Comparison of ENCODE assay signal across 27 mouse cellular contexts in the genomic region with DNA sequence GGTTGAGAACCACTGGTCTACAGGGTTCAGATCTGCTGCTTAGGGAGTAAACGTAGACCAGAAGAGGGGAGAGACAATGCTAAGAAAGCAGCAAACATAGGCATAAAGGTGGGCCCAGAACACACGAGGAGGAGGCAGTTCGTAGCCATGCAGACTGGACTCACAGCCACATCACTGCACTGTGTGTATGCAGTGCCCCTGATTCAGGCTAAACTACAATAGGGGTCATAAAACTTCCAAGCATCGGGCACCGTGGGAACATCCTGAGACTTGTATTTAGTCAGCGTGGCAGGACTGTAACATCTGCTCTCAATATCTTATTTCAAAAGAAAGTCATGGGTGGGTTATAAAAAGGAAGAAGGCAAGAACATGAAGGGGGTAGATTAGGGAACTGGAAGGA. TPM values are rescaled to one million over a fixed set of nuclear protein-coding genes. Genes with fewer than 3 reads are reported as not detected.
DNase-seq lines count a peak whose midpoint lies in the region; ATAC-seq and TF ChIP-seq lines count a peak whose summit lies in the region.
"Had no signal": no experiment of that assay in that cellular context is flagged by ENCODE, and none has a peak within 500 bp of the region (broad histone marks: within the 10 kb centered on the region; RNA-seq: fewer than 3 reads in every experiment).

No protein-coding gene starts in this region.

- peaks cover 13% of the 10 kb centered on the region for H3K79me2 ChIP-seq in myocyte (ENCODE audit: control insufficient read depth, insufficient read depth)

- H3K4me2 ChIP-seq in neural tube, embryonic 11.5 days (ENCODE audit: low read depth): no peak overlapping the region
- H3K4me2 ChIP-seq in neural tube, embryonic 15.5 days: no peak overlapping the region
- no peak overlapping the region for H3K4me2 ChIP-seq in limb, embryonic 11.5 days (ENCODE audit: low read depth, severe bottlenecking)
- peak overlapping the region; percentile 35 for H3K4me2 ChIP-seq in myocyte (ENCODE audit: low read depth)
- H3K4me2 ChIP-seq: heart, embryonic 12.5 days; hindbrain, embryonic 15.5 days; midbrain, embryonic 15.5 days; neural tube, embryonic 12.5 days had no signal

- DNase-seq in heart, embryonic 10.5 days (ENCODE audit: low spot score): no peak
- DNase-seq in heart, postnatal 14 days: no peak
- no peak for DNase-seq in neural tube, embryonic 11.5 days (ENCODE audit: low spot score)
- no peak for DNase-seq in limb, embryonic 11.5 days (ENCODE audit: low spot score)
- DNase-seq in thymus, postnatal 4 days: no peak
- DNase-seq in forebrain, embryonic 10.5 days (ENCODE audit: extremely low spot score, low spot score): no peak
- DNase-seq: adrenal gland, adult 2 months; adrenal gland, postnatal 36 days; B cell, adult 2 months; cerebellum, adult 18-20 months; cerebellum, postnatal 10 days; kidney, adult 18-20 months; layer of hippocampus, postnatal 36 days; liver; lung, adult 2 months; right cerebral cortex, postnatal 14 days had no signal

- H3K27ac ChIP-seq in heart, embryonic 10.5 days: peak overlapping the region; percentile 18; the same call in 1 of the 2 replicates
- 0 out of 2 replicates have a peak overlapping the region, but pooled peaks have one; percentile 0 for H3K27ac ChIP-seq in neural tube, embryonic 11.5 days (ENCODE audit: low read depth, low read length)
- H3K27ac ChIP-seq in neural tube, embryonic 15.5 days (replicated peaks): no peak overlapping the region
- peak overlapping the region; percentile 45; the same call in 1 of the 2 replicates for H3K27ac ChIP-seq in limb, embryonic 11.5 days (replicated peaks; ENCODE audit: low read depth, low read length)
- no peak overlapping the region for H3K27ac ChIP-seq in forebrain, embryonic 10.5 days
- H3K27ac ChIP-seq: hindbrain, embryonic 15.5 days; liver, embryonic 14.5 days; macrophage; midbrain, embryonic 15.5 days; neural tube, embryonic 12.5 days had no signal

- H3ac ChIP-seq in myocyte (ENCODE audit: control insufficient read depth, insufficient read length): no peak overlapping the region

- H3K36me3 ChIP-seq in heart, embryonic 10.5 days: peaks cover 10% of the 10 kb centered on the region; the same call in 1 of the 2 replicates
- no peaks in the 10 kb centered on the region for H3K36me3 ChIP-seq in neural tube, embryonic 11.5 days (ENCODE audit: control insufficient read depth, insufficient read depth, low read length)
- peaks cover 3% of the 10 kb centered on the region; the same call in 1 of the 2 replicates for H3K36me3 ChIP-seq in neural tube, embryonic 15.5 days
- 0 out of 2 replicates have a peak, but pooled peaks cover 3% of the 10 kb centered on the region for H3K36me3 ChIP-seq in limb, embryonic 11.5 days (ENCODE audit: control insufficient read depth, insufficient read depth, low read length)
- H3K36me3 ChIP-seq in myocyte (ENCODE audit: control insufficient read depth, insufficient read depth): peaks cover 13% of the 10 kb centered on the region
- peaks cover 15% of the 10 kb centered on the region for H3K36me3 ChIP-seq in forebrain, embryonic 10.5 days (replicated peaks)
- H3K36me3 ChIP-seq: hindbrain, embryonic 15.5 days; midbrain, embryonic 15.5 days had no signal

- intact Hi-C loops in heart, postnatal 14 days (cut with DNase I): no loop called here

- H3K4me1 ChIP-seq in heart, embryonic 10.5 days: peaks cover 35% of the 10 kb centered on the region
- H3K4me1 ChIP-seq in neural tube, embryonic 11.5 days (ENCODE audit: control insufficient read depth, insufficient read depth, low read length): peaks cover 14% of the 10 kb centered on the region
- peaks cover 9% of the 10 kb centered on the region; the same call in 1 of the 2 replicates for H3K4me1 ChIP-seq in neural tube, embryonic 15.5 days
- H3K4me1 ChIP-seq in limb, embryonic 11.5 days (ENCODE audit: control insufficient read depth, insufficient read depth, low read length): peaks cover 39% of the 10 kb centered on the region
- peaks cover 27% of the 10 kb centered on the region for H3K4me1 ChIP-seq in forebrain, embryonic 10.5 days
- H3K4me1 ChIP-seq: hindbrain, embryonic 15.5 days; midbrain, embryonic 15.5 days had no signal

- 80% methylated on average over 6 of the region's 6 CpGs for WGBS in heart, embryonic 10.5 days
- WGBS in neural tube, embryonic 11.5 days: 19% methylated on average over 6 of the region's 6 CpGs
- WGBS in neural tube, embryonic 15.5 days: 23% methylated on average over 6 of the region's 6 CpGs
- WGBS in limb, embryonic 11.5 days: 16% methylated on average over 6 of the region's 6 CpGs
- WGBS in forebrain, embryonic 10.5 days: 83% methylated on average over 6 of the region's 6 CpGs

- H3K9me3 ChIP-seq in heart, embryonic 10.5 days: no peaks in the 10 kb centered on the region
- no peaks in the 10 kb centered on the region for H3K9me3 ChIP-seq in neural tube, embryonic 11.5 days (ENCODE audit: control insufficient read depth, low read length)
- H3K9me3 ChIP-seq in neural tube, embryonic 15.5 days (replicated peaks): no peaks in the 10 kb centered on the region
- H3K9me3 ChIP-seq in limb, embryonic 11.5 days (ENCODE audit: control insufficient read depth, low read length): no peaks in the 10 kb centered on the region; the same call in 1 of the 2 replicates
- peaks cover 7% of the 10 kb centered on the region; the same call in 1 of the 2 replicates for H3K9me3 ChIP-seq in forebrain, embryonic 10.5 days
- H3K9me3 ChIP-seq: heart, embryonic 12.5 days; hindbrain, embryonic 15.5 days; midbrain, embryonic 15.5 days had no signal

- no peak for TF ChIP-seq POLR2A in myocyte (IDR thresholded peaks at IDR 0.05; ENCODE audit: insufficient read length, low read depth)

- no peaks in the 10 kb centered on the region for H3K27me3 ChIP-seq in heart, embryonic 10.5 days (ENCODE audit: insufficient read depth, poor library complexity, severe bottlenecking)
- no peaks in the 10 kb centered on the region for H3K27me3 ChIP-seq in neural tube, embryonic 11.5 days (ENCODE audit: control insufficient read depth, insufficient read depth, low read length)
- no peaks in the 10 kb centered on the region for H3K27me3 ChIP-seq in neural tube, embryonic 15.5 days (replicated peaks)
- no peaks in the 10 kb centered on the region for H3K27me3 ChIP-seq in limb, embryonic 11.5 days (ENCODE audit: control insufficient read depth, insufficient read depth, low read length)
- no peaks in the 10 kb centered on the region for H3K27me3 ChIP-seq in myocyte (ENCODE audit: control insufficient read depth, insufficient read depth, insufficient read length)
- H3K27me3 ChIP-seq in forebrain, embryonic 10.5 days (ENCODE audit: poor library complexity, severe bottlenecking): no peaks in the 10 kb centered on the region
- H3K27me3 ChIP-seq: CH12.LX; heart, embryonic 12.5 days; hindbrain, embryonic 15.5 days; midbrain, embryonic 15.5 days; neural tube, embryonic 12.5 days had no signal

- no peak overlapping the region for H3K9ac ChIP-seq in neural tube, embryonic 11.5 days (ENCODE audit: low read length)
- no peak overlapping the region for H3K9ac ChIP-seq in neural tube, embryonic 15.5 days (replicated peaks)
- H3K9ac ChIP-seq in limb, embryonic 11.5 days (ENCODE audit: low read length): no peak overlapping the region
- H3K9ac ChIP-seq: heart, embryonic 12.5 days; hindbrain, embryonic 15.5 days; liver, embryonic 14.5 days; midbrain, embryonic 15.5 days; neural tube, embryonic 12.5 days had no signal

- ATAC-seq in neural tube, embryonic 11.5 days (ENCODE audit: insufficient read depth, low FRiP score, low TSS enrichment): no peak
- no peak for ATAC-seq in neural tube, embryonic 15.5 days (ENCODE audit: low FRiP score)
- no peak for ATAC-seq in limb, embryonic 11.5 days (ENCODE audit: insufficient number of reproducible peaks, low FRiP score, low TSS enrichment, low read depth)
- ATAC-seq: forebrain, embryonic 16.5 days; midbrain, embryonic 15.5 days had no signal

- no peak overlapping the region for H3K4me3 ChIP-seq in heart, embryonic 10.5 days
- no peak overlapping the region for H3K4me3 ChIP-seq in neural tube, embryonic 11.5 days (ENCODE audit: low read depth, low read length)
- no peak overlapping the region for H3K4me3 ChIP-seq in neural tube, embryonic 15.5 days (replicated peaks)
- H3K4me3 ChIP-seq in limb, embryonic 11.5 days (ENCODE audit: low read depth, low read length): no peak overlapping the region
- no peak overlapping the region for H3K4me3 ChIP-seq in myocyte
- no peak overlapping the region for H3K4me3 ChIP-seq in forebrain, embryonic 10.5 days
- H3K4me3 ChIP-seq: heart, embryonic 12.5 days; hindbrain, embryonic 10.5 days; hindbrain, embryonic 15.5 days; midbrain, embryonic 15.5 days; neural tube, embryonic 12.5 days had no signal

TF ChIP-seq in myocyte, 11 proteins besides CTCF, POLR2A, EP300 and RAD21:
- TF ChIP-seq USF1 (IDR thresholded peaks at IDR 0.05; ENCODE audit: low read depth): no peak
- TF ChIP-seq MYOG (IDR thresholded peaks at IDR 0.05; ENCODE audit: control insufficient read depth in 1 of 3, insufficient read depth in 1 of 3, insufficient read length in 2 of 3, low read depth in 2 of 3): no peak
- no peak for TF ChIP-seq MAX (IDR thresholded peaks at IDR 0.05; ENCODE audit: low read depth)
- peak in 1 of 3 experiments; percentile 7 for TF ChIP-seq MYOD1 (IDR thresholded peaks at IDR 0.05; ENCODE audit: control insufficient read depth in 1 of 3, insufficient read length in 2 of 3, low read depth in 2 of 3)
- TF ChIP-seq E2F4 (IDR thresholded peaks at IDR 0.05; ENCODE audit: insufficient read depth): no peak
- no peak for TF ChIP-seq SRF (IDR thresholded peaks at IDR 0.05; ENCODE audit: control insufficient read depth, insufficient read length, low read depth)
- TF ChIP-seq POLR2AphosphoS2 (IDR thresholded peaks at IDR 0.05; ENCODE audit: insufficient read length, low read depth): no peak
- TF ChIP-seq TCF3 (IDR thresholded peaks at IDR 0.05; ENCODE audit: insufficient read length, low read depth): no peak

RNA-seq across cellular contexts. Expression of gene Disp1, which starts 52.9 kb away (rescaled TPM):
- polyA plus RNA-seq in heart, embryonic 10.5 days (2016; fragmentation: Nextera tagmentation; extraction: Ambion mirVana): 10.8 and 11.4 TPM in 2 replicates
- 1 to 10 TPM; 7.5 to 8.5 TPM for total RNA-seq in heart, postnatal 14 days (2021)
- 11.7 and 12.6 TPM in 2 replicates for polyA plus RNA-seq in neural tube, embryonic 11.5 days (2014; fragmentation: Nextera tagmentation; extraction: Ambion mirVana)
- polyA plus RNA-seq in neural tube, embryonic 15.5 days (2015; fragmentation: Nextera tagmentation; extraction: Ambion mirVana): 9.1 and 9.5 TPM in 2 replicates
- polyA plus RNA-seq in limb, embryonic 11.5 days (2014; fragmentation: Nextera tagmentation; extraction: Ambion mirVana): 19.3 and 20.1 TPM in 2 replicates
- polyA plus RNA-seq in myocyte (2012; fragmentation: generic; extraction: Trizol): 23.5 TPM
- 9.2 and 10.3 TPM in 2 replicates for polyA plus RNA-seq in forebrain, embryonic 10.5 days (2016; fragmentation: Nextera tagmentation; extraction: Ambion mirVana)

Comparison
In these comparisons a context has a peak if more than half of its experiments do, and no peak if none do; other contexts are left out.
1. H3K27ac ChIP-seq: peak in heart, embryonic 10.5 days (single experiment), neural tube, embryonic 11.5 days (single experiment) and limb, embryonic 11.5 days (single experiment); none in neural tube, embryonic 15.5 days (single experiment) and forebrain, embryonic 10.5 days (single experiment).